Mouse (Mus musculus): ENCODE results near the gene 4930564D02Rik. TPM values are rescaled to one million over a fixed set of nuclear protein-coding genes. Genes with fewer than 3 reads are reported as not detected.

Gene 4930564D02Rik
- polyA plus RNA-seq, 1 experiment: not detected

- TF ChIP-seq GATA1 (IDR thresholded peaks at IDR 0.05; ENCODE audit: low read length): no peak
- no peak for TF ChIP-seq TAL1 (IDR thresholded peaks at IDR 0.05; ENCODE audit: low read length)
- H3K4me3 ChIP-seq (replicated peaks): no peak overlapping the region
- H3K9me3 ChIP-seq (ENCODE audit: control insufficient read depth, low read length): no peaks in the 10 kb centered on the region
- H3K36me3 ChIP-seq (ENCODE audit: control insufficient read depth): no peaks in the 10 kb centered on the region
- no peaks in the 10 kb centered on the region for H3K27me3 ChIP-seq (ENCODE audit: control insufficient read depth)
- H3K4me1 ChIP-seq (ENCODE audit: control insufficient read depth): no peaks in the 10 kb centered on the region
Measured at GRCm38 (mm10) chr3:105116596-105116995, 50.0 kb downstream of the 4930564D02Rik start.

GRCm38 (mm10) chr3:105123776-105124175 lies 57.1 kb downstream of the 4930564D02Rik start:
- Histone ChIP-seq H3K36me3 (ENCODE audit: control insufficient read depth) (no peaks in the 10 kb centered on the region), H3K9me3 (ENCODE audit: control insufficient read depth, low read length) (no peaks in the 10 kb centered on the region), H3K27me3 (ENCODE audit: control insufficient read depth) (no peaks in the 10 kb centered on the region), H3K4me1 (ENCODE audit: control insufficient read depth) (no peaks in the 10 kb centered on the region), H3K4me3 (replicated peaks) (no peak overlapping the region)
- no peak for TF ChIP-seq GATA1 (IDR thresholded peaks at IDR 0.05; ENCODE audit: low read length)
- TF ChIP-seq TAL1 (IDR thresholded peaks at IDR 0.05; ENCODE audit: low read length): no peak

DNA sequence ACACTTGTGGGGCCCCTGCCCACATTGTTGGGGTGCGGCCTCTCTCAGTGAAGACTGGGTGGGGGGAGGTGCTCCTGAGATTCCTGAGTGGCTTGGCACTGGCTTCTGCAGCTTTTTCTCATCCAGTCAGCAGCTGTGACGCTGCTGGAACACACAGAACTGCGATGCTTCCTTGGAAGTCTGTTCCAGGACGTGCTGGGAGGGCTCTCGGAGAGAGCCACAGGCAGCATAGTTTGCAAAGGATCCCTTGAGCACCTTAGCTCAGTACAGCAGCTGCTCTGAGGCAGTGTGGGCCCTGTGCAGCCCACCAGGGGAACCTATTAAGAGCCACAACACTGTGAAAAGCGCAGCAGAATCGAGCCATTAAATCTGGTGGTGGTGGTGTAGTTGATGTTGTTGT lies 61.2 kb downstream of the 4930564D02Rik start:
- TF ChIP-seq GATA1 (IDR thresholded peaks at IDR 0.05; ENCODE audit: low read length): no peak
- TF ChIP-seq TAL1 (IDR thresholded peaks at IDR 0.05; ENCODE audit: low read length): no peak
- H3K27me3 ChIP-seq (ENCODE audit: control insufficient read depth): no peaks in the 10 kb centered on the region
- no peak overlapping the region for H3K4me3 ChIP-seq (replicated peaks)
- H3K36me3 ChIP-seq (ENCODE audit: control insufficient read depth): no peaks in the 10 kb centered on the region
- H3K9me3 ChIP-seq (ENCODE audit: control insufficient read depth, low read length): peaks cover 2% of the 10 kb centered on the region
- no peaks in the 10 kb centered on the region for H3K4me1 ChIP-seq (ENCODE audit: control insufficient read depth)

Other genes with a start within 250 kb of the 4930564D02Rik start
- gene Mov10, start 248.3 kb upstream of the 4930564D02Rik start, polyA plus RNA-seq (2012): 0.85 and 1.0 TPM in 2 replicates
- gene St7l, start 202.8 kb upstream of the 4930564D02Rik start, polyA plus RNA-seq (2012): 0.43 and 0.44 TPM in 2 replicates
- gene Capza1, start 202.3 kb upstream of the 4930564D02Rik start, polyA plus RNA-seq (2012): 0.49 and 0.54 TPM in 2 replicates
- not detected in 2 replicates for gene Wnt2b, start 104.9 kb upstream of the 4930564D02Rik start, polyA plus RNA-seq (2012)
- 0.01 TPM in 1 of 2 replicates, not detected in the other for gene Cttnbp2nl, start 13.7 kb upstream of the 4930564D02Rik start, polyA plus RNA-seq (2012)

All from erythroblast, embryonic 14.5 days (primary cell).